Mouse (Mus musculus) spleen, adult 2 months (tissue): ENCODE measurements around the gene Inpp4b. TPM values are rescaled to one million over a fixed set of nuclear protein-coding genes. Genes with fewer than 3 reads are reported as not detected.

ENCODE experiments used
- DNase-seq, 2 experiments: peaks; one replicate each; pipeline versions ENCODE4 v3.0.0 to v3.0.0-alpha.2; 2012 to 2021; ENCODE audit warnings: low spot score in 2 of 2, low read depth in 1 of 2
- H3K27ac ChIP-seq: fragments of 200-500 bp; 2 replicates; pipeline ENCODE4 v1.5.1; 2012; ENCODE audit warnings: low read length, inconsistent platforms; ENCODE audit not compliant: insufficient read depth
- H3K27me3 ChIP-seq: fragments of 200-500 bp; 2 replicates; pipeline ENCODE4 v1.6.1; 2012; ENCODE audit warnings: mild to moderate bottlenecking, moderate library complexity, low read length, inconsistent platforms; ENCODE audit not compliant: control insufficient read depth, insufficient read depth
- H3K36me3 ChIP-seq: fragments of 200-500 bp; 2 replicates; pipeline ENCODE4 v1.6.1; 2012; ENCODE audit warnings: mild to moderate bottlenecking, low read length, inconsistent platforms; ENCODE audit not compliant: control insufficient read depth, insufficient read depth
- H3K4me1 ChIP-seq: fragments of 200-500 bp; 2 replicates; pipeline ENCODE4 v1.6.1; 2011; ENCODE audit warnings: inconsistent platforms; ENCODE audit not compliant: control insufficient read depth, insufficient read depth, insufficient read length
- H3K4me3 ChIP-seq: fragments of 200-500 bp; 2 replicates; pipeline ENCODE4 v1.5.1; 2011; ENCODE audit warnings: mild to moderate bottlenecking, inconsistent platforms; ENCODE audit not compliant: insufficient read depth, insufficient read length; ENCODE audit errors: extremely low read depth
- CTCF ChIP-seq: fragments of 200-500 bp; IDR thresholded peaks from 2 replicates; pipeline ENCODE4 v1.5.1; 2011; ENCODE audit warnings: mild to moderate bottlenecking, inconsistent platforms; ENCODE audit not compliant: insufficient read depth, insufficient read length, insufficient replicate concordance; ENCODE audit errors: extremely low read depth
- POLR2A ChIP-seq: fragments of 200-500 bp; IDR thresholded peaks from 2 replicates; pipeline ENCODE4 v1.6.1; 2011; ENCODE audit warnings: low read depth, low read length, inconsistent platforms
- WGBS: fragments of 180-500 bp; shearing (Covaris S2); methylation state at CpG from one replicate; pipeline ENCODE4 v1.1.7; 2018; 5-methylcytosine and 5-hydroxymethylcytosine counted together
- polyA plus RNA-seq: library from polyadenylated mRNA; depleted of rRNA; stranded (reverse); fragments of >200 nt; gene quantifications from 2 replicates; pipeline ENCODE4 v1.2.3, GENCODE M21; 2012

Inpp4b gene
- polyA plus RNA-seq, 1 experiment = 5.1 TPM

DNA sequence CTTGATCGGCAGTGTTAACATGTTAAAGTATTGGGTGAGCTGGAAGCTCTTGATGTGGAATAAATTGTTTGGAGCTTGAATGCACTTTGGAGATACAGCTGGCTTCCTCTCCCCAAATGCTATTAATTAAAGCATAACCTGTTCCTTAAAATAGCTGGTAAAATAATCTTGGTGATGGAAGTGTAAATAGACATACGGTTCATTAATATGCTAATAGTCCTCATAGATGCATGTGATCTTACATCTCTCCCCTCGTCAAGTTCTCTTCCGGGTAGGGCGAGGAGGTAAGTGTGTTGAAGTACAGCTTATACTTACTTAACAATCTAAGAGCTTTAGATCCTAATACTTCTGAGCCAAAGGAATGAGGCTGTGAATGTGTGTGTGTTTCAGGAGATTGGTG, 430.5 kb downstream of the Inpp4b start:
- WGBS = 83% methylated on average over 5 of the region's 5 CpGs
- H3K36me3 ChIP-seq = no peaks in the 10 kb centered on the region
- H3K4me3 ChIP-seq = peak overlapping the region; percentile 30; the same call in 1 of the 2 replicates
- H3K27me3 ChIP-seq = no peaks in the 10 kb centered on the region
- peaks cover 2% of the 10 kb centered on the region; the same call in 1 of the 2 replicates for H3K4me1 ChIP-seq
- DNase-seq = no peak
- H3K27ac ChIP-seq = peak overlapping the region; percentile 63; the same call in 1 of the 2 replicates
- no peak for TF ChIP-seq POLR2A
- no peak for TF ChIP-seq CTCF

DNA sequence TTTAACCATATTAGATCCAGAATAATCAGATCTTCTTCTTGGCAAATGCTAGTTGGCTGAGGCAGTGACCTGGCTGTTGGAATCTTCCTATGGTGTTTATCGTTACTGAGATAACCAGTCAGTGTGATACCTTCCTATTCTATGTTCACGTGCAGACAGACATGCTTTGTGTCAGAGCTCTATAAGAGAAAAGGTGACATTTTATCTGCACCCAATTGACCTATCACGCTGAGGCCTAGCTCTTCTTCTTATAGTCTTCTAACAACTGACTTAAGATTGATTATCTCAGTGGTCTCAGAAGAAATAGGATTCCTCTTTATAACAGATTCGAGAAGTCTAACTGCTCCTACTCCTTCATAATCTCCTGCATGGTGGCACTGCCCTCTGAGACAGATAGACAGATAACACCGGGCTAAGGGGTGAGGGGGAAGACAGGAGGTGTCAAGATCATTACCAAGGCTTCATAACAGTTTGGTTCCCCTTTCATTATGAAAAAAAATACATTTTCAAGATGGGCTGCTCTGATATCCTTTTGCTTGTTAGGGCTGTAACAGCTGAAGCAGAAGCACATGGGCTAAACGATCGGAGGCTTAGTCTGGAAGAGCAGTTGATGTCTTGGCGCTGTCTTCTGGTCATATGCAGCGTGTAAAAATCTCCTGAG, 431.1 kb downstream of the Inpp4b start:
- Histone ChIP-seq H3K27me3 (no peaks in the 10 kb centered on the region), H3K27ac (peak overlapping the region; percentile 63), H3K4me1 (peaks cover under 1% of the 10 kb centered on the region; the same call in 1 of the 2 replicates), H3K4me3 (peak overlapping the region; percentile 30), H3K36me3 (no peaks in the 10 kb centered on the region)
- TF ChIP-seq POLR2A (no peak; the same call in 1 of the 2 replicates), CTCF (no peak)
- DNase-seq = no peak
- WGBS = 36% methylated on average over 9 of the region's 9 CpGs

GRCm38 (mm10) chr8:81774010-81774409, 431.7 kb downstream of the Inpp4b start:
- TF ChIP-seq CTCF (no peak), POLR2A (no peak)
- Histone ChIP-seq H3K4me1 (peaks cover 3% of the 10 kb centered on the region; the same call in 1 of the 2 replicates), H3K27ac (peak overlapping the region; percentile 63; the same call in 1 of the 2 replicates), H3K4me3 (no peak overlapping the region), H3K27me3 (no peaks in the 10 kb centered on the region), H3K36me3 (no peaks in the 10 kb centered on the region)
- WGBS = 29% methylated on average over 4 of the region's 4 CpGs
- no peak for DNase-seq

GRCm38 (mm10) chr8:81774454-81774853, 432.1 kb downstream of the Inpp4b start:
- Histone ChIP-seq H3K36me3 (no peaks in the 10 kb centered on the region), H3K27ac (no peak overlapping the region; the same call in 1 of the 2 replicates), H3K27me3 (no peaks in the 10 kb centered on the region), H3K4me3 (no peak overlapping the region), H3K4me1 (peaks cover 3% of the 10 kb centered on the region; the same call in 1 of the 2 replicates)
- WGBS = 45% methylated on average over 1 of the region's 1 CpGs
- no peak for TF ChIP-seq CTCF
- TF ChIP-seq POLR2A = no peak
- DNase-seq = no peak

- WGBS = 72% methylated on average over 4 of the region's 4 CpGs
- H3K27ac ChIP-seq = 0 out of 2 replicates have a peak overlapping the region, but pooled peaks have one; percentile 42
- H3K4me3 ChIP-seq = no peak overlapping the region
- H3K36me3 ChIP-seq = no peaks in the 10 kb centered on the region
- no peak for DNase-seq
- peaks cover 3% of the 10 kb centered on the region; the same call in 1 of the 2 replicates for H3K4me1 ChIP-seq
- H3K27me3 ChIP-seq = no peaks in the 10 kb centered on the region
- no peak for TF ChIP-seq POLR2A
- no peak for TF ChIP-seq CTCF
Measured at GRCm38 (mm10) chr8:81776516-81777237, 434.3 kb downstream of the Inpp4b start.

GRCm38 (mm10) chr8:81777704-81778103, 435.3 kb downstream of the Inpp4b start:
- Histone ChIP-seq H3K27ac (no peak overlapping the region), H3K4me1 (peaks cover 3% of the 10 kb centered on the region; the same call in 1 of the 2 replicates), H3K27me3 (no peaks in the 10 kb centered on the region), H3K36me3 (no peaks in the 10 kb centered on the region), H3K4me3 (no peak overlapping the region)
- TF ChIP-seq CTCF (no peak), POLR2A (no peak)
- 60% methylated on average over 1 of the region's 1 CpGs for WGBS
- DNase-seq = no peak
